Mouse (Mus musculus) T-cell, adult 2 months (primary cell): ENCODE results near the gene Rhag.

Experiments
- DNase-seq: peaks from one replicate; pipeline ENCODE4 v3.0.0; 2022; ENCODE audit warnings: low spot score

The Rhag gene

GRCm38 (mm10) chr17:40875568-40875967, 64.6 kb downstream of the Rhag start:
- DNase-seq, result no peak

DNA sequence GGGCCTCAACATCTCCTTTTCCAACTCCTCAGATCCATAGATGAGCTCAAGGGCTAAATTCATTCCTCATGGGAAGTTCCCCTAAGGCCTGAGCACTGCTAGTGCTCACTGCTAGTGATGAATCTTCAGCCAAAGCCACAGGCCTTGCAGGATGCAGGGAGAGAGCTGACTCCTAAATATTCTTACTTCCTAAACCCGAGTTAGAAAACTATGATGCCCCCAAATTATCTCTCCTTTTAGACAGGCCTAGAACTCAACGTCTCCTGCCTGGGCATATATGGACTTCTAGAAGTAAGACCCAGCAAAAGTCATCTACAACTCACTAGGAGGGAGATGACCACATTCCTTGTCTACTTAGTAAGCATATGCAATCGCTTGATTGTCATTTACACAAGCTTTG, 66.8 kb downstream of the Rhag start:
- DNase-seq, result no peak

- DNase-seq, result no peak
Measured at GRCm38 (mm10) chr17:40879528-40879923, 68.6 kb downstream of the Rhag start.

- DNase-seq, result no peak
Measured at GRCm38 (mm10) chr17:40879924-40880691, 69.2 kb downstream of the Rhag start, which contains the start of gene 9130008F23Rik. Gene 9130008F23Rik, minus strand, starts transcription at chr17:40880559.

GRCm38 (mm10) chr17:40882172-40882571, 71.2 kb downstream of the Rhag start:
- no peak for DNase-seq

GRCm38 (mm10) chr17:40885155-40885554, 74.2 kb downstream of the Rhag start:
- no peak for DNase-seq

- DNase-seq, result no peak
Measured at GRCm38 (mm10) chr17:40887849-40888536, 77.1 kb downstream of the Rhag start.
